In the genomic region with DNA sequence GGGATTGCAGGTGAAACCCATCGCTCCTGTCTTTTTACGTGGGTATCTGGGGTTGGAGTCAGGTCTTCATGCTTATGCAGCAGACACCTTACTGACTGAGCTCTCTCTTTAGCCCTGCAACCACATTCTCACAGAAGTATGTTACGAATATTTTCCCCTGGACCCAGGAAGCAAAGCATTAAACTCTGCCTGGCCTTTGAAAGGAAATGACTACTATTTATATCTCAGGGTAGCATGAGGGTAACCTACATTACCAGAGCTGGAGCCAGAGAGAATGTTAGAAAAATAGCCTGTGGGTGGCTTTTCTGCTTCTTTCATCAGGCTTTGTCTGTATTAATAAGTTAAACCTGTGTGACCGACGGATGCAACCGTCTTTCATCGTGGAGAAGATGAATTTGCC, we compare ENCODE assay signal across 12 mouse cellular contexts. TPM values are rescaled to one million over a fixed set of nuclear protein-coding genes. Genes with fewer than 3 reads are reported as not detected.
DNase-seq lines count a peak whose midpoint lies in the region; ATAC-seq lines count a peak whose summit lies in the region.
"Had no signal": no experiment of that assay in that cellular context is flagged by ENCODE, and none has a peak within 500 bp of the region (broad histone marks: within the 10 kb centered on the region; RNA-seq: fewer than 3 reads in every experiment).

No protein-coding gene starts in this region.

- peak; percentile 49 for DNase-seq in naive thymus-derived CD4-positive, alpha-beta T cell, adult 2 months (ENCODE audit: low read depth)
- no peak for DNase-seq in frontal cortex, postnatal 36 days (ENCODE audit: low spot score in 2 of 2)
- no peak for DNase-seq in adrenal gland, adult (ENCODE audit: inconsistent age in 2 of 2, low spot score in 1 of 2)
- DNase-seq: gastrocnemius, postnatal 10 days; kidney, postnatal 14 days; lung, postnatal 10 days; right cerebral cortex, postnatal 4 days had no signal

- H3K27me3 ChIP-seq in heart, embryonic 13.5 days (replicated peaks), result no peaks in the 10 kb centered on the region
- no peaks in the 10 kb centered on the region for H3K27me3 ChIP-seq in heart, embryonic 11.5 days (ENCODE audit: control insufficient read depth, insufficient read depth, low read length)
- H3K27me3 ChIP-seq in megakaryocyte, embryonic 14.5 days (replicated peaks), result no peaks in the 10 kb centered on the region
- H3K27me3 ChIP-seq in embryonic facial prominence, embryonic 15.5 days, result no peaks in the 10 kb centered on the region

- peaks cover 55% of the 10 kb centered on the region for H3K4me1 ChIP-seq in heart, embryonic 13.5 days
- H3K4me1 ChIP-seq in heart, embryonic 11.5 days (ENCODE audit: control insufficient read depth, insufficient read depth, low read length), result peaks cover 19% of the 10 kb centered on the region
- H3K4me1 ChIP-seq in megakaryocyte, embryonic 14.5 days, result peaks cover 85% of the 10 kb centered on the region
- peaks cover 15% of the 10 kb centered on the region for H3K4me1 ChIP-seq in embryonic facial prominence, embryonic 15.5 days

- no peak overlapping the region for H3K4me3 ChIP-seq in heart, embryonic 13.5 days
- no peak overlapping the region for H3K4me3 ChIP-seq in heart, embryonic 11.5 days (ENCODE audit: low read depth, low read length)
- peak overlapping the region; percentile 78 for H3K4me3 ChIP-seq in megakaryocyte, embryonic 14.5 days (replicated peaks)
- no peak overlapping the region for H3K4me3 ChIP-seq in embryonic facial prominence, embryonic 15.5 days (replicated peaks)

- H3K36me3 ChIP-seq in heart, embryonic 13.5 days, result 0 out of 2 replicates have a peak, but pooled peaks cover 2% of the 10 kb centered on the region
- no peaks in the 10 kb centered on the region for H3K36me3 ChIP-seq in heart, embryonic 11.5 days (ENCODE audit: control insufficient read depth, insufficient read depth, low read length)
- peaks cover 43% of the 10 kb centered on the region for H3K36me3 ChIP-seq in megakaryocyte, embryonic 14.5 days (replicated peaks; ENCODE audit: low read length)
- 0 out of 2 replicates have a peak, but pooled peaks cover 5% of the 10 kb centered on the region for H3K36me3 ChIP-seq in embryonic facial prominence, embryonic 15.5 days

- H3K4me2 ChIP-seq in heart, embryonic 13.5 days, result 0 out of 2 replicates have a peak overlapping the region, but pooled peaks have one; percentile 6
- H3K4me2 ChIP-seq in heart, embryonic 11.5 days, result no peak overlapping the region
- no peak overlapping the region for H3K4me2 ChIP-seq in embryonic facial prominence, embryonic 15.5 days (replicated peaks)

- H3K9me3 ChIP-seq in heart, embryonic 13.5 days, result no peaks in the 10 kb centered on the region
- H3K9me3 ChIP-seq in heart, embryonic 11.5 days (replicated peaks; ENCODE audit: control insufficient read depth, low read length), result no peaks in the 10 kb centered on the region
- H3K9me3 ChIP-seq in megakaryocyte, embryonic 14.5 days, result no peaks in the 10 kb centered on the region
- no peaks in the 10 kb centered on the region for H3K9me3 ChIP-seq in embryonic facial prominence, embryonic 15.5 days (replicated peaks)

- H3K9ac ChIP-seq in heart, embryonic 13.5 days, result 0 out of 2 replicates have a peak overlapping the region, but pooled peaks have one; percentile 12
- no peak overlapping the region for H3K9ac ChIP-seq in heart, embryonic 11.5 days (ENCODE audit: low read depth, low read length)
- H3K9ac ChIP-seq in embryonic facial prominence, embryonic 15.5 days, result no peak overlapping the region

- ATAC-seq in heart, embryonic 13.5 days (ENCODE audit: extremely low read depth, insufficient number of reproducible peaks, low FRiP score, low TSS enrichment), result no peak
- no peak for ATAC-seq in heart, embryonic 11.5 days (replicated peaks; ENCODE audit: insufficient number of reproducible peaks, low FRiP score, low TSS enrichment)
- no peak for ATAC-seq in megakaryocyte, adult 5-6 weeks (ENCODE audit: poor library complexity, severe bottlenecking)
- no peak for ATAC-seq in embryonic facial prominence, embryonic 15.5 days (ENCODE audit: insufficient number of reproducible peaks, low FRiP score, low TSS enrichment, low read depth)

- WGBS in heart, embryonic 13.5 days, result 57% methylated on average over 7 of the region's 7 CpGs
- 73% methylated on average over 7 of the region's 7 CpGs for WGBS in heart, embryonic 11.5 days (ENCODE audit: insufficient replicate concordance)
- 41% methylated on average over 7 of the region's 7 CpGs for WGBS in embryonic facial prominence, embryonic 15.5 days

- no peak overlapping the region; the same call in 1 of the 2 replicates for H3K27ac ChIP-seq in heart, embryonic 13.5 days (replicated peaks)
- no peak overlapping the region for H3K27ac ChIP-seq in heart, embryonic 11.5 days (ENCODE audit: low read depth, low read length)
- H3K27ac ChIP-seq in embryonic facial prominence, embryonic 15.5 days (replicated peaks), result 0 out of 2 replicates have a peak overlapping the region, but pooled peaks have one; percentile 11

RNA-seq across cellular contexts. Expression of a gene that starts 13.9 kb away (rescaled TPM):
- 14.1 and 17.6 TPM in 2 replicates for polyA plus RNA-seq in heart, embryonic 13.5 days (2015; fragmentation: Nextera tagmentation; extraction: Ambion mirVana)
- 18.5 and 19.2 TPM in 2 replicates for polyA plus RNA-seq in heart, embryonic 11.5 days (2014; fragmentation: Nextera tagmentation; extraction: Ambion mirVana)
- polyA plus RNA-seq in megakaryocyte, embryonic 14.5 days (2012; ENCODE audit: insufficient read depth, low replicate concordance), result 5.7 and 22.3 TPM in 2 replicates
- total RNA-seq in megakaryocyte, adult 5-6 weeks (2015), result 32.6 and 45.0 TPM in 2 replicates
- total RNA-seq in megakaryocyte, adult 5-6 weeks (2017), result 40.7 and 48.4 TPM in 2 replicates
- polyA plus RNA-seq in embryonic facial prominence, embryonic 15.5 days (2015; fragmentation: Nextera tagmentation; extraction: Ambion mirVana), result 29.2 and 30.9 TPM in 2 replicates

RNA-seq across cellular contexts. Expression of a gene that starts 41.0 kb away (rescaled TPM):
- polyA plus RNA-seq in heart, embryonic 13.5 days (2015; fragmentation: Nextera tagmentation; extraction: Ambion mirVana), result 92.4 and 96.2 TPM in 2 replicates
- polyA plus RNA-seq in heart, embryonic 11.5 days (2014; fragmentation: Nextera tagmentation; extraction: Ambion mirVana), result 109 and 113 TPM in 2 replicates
- 2.2 and 29.0 TPM in 2 replicates for polyA plus RNA-seq in megakaryocyte, embryonic 14.5 days (2012; ENCODE audit: insufficient read depth, low replicate concordance)
- total RNA-seq in megakaryocyte, adult 5-6 weeks (2015), result 58.3 and 58.6 TPM in 2 replicates
- 88.3 and 100 TPM in 2 replicates for total RNA-seq in megakaryocyte, adult 5-6 weeks (2017)
- polyA plus RNA-seq in embryonic facial prominence, embryonic 15.5 days (2015; fragmentation: Nextera tagmentation; extraction: Ambion mirVana), result 138 and 141 TPM in 2 replicates

RNA-seq across cellular contexts. Expression of a gene that starts 46.4 kb away (rescaled TPM):
- 10.3 and 10.4 TPM in 2 replicates for polyA plus RNA-seq in heart, embryonic 13.5 days (2015; fragmentation: Nextera tagmentation; extraction: Ambion mirVana)
- 11.0 and 13.5 TPM in 2 replicates for polyA plus RNA-seq in heart, embryonic 11.5 days (2014; fragmentation: Nextera tagmentation; extraction: Ambion mirVana)
- 15.2 and 34.3 TPM in 2 replicates for polyA plus RNA-seq in megakaryocyte, embryonic 14.5 days (2012; ENCODE audit: insufficient read depth, low replicate concordance)
- total RNA-seq in megakaryocyte, adult 5-6 weeks (2015), result 22.8 and 25.4 TPM in 2 replicates
- 24.5 and 24.9 TPM in 2 replicates for total RNA-seq in megakaryocyte, adult 5-6 weeks (2017)
- 10.9 and 11.2 TPM in 2 replicates for polyA plus RNA-seq in embryonic facial prominence, embryonic 15.5 days (2015; fragmentation: Nextera tagmentation; extraction: Ambion mirVana)

RNA-seq across cellular contexts. Expression of a gene that starts 55.0 kb away (rescaled TPM):
- polyA plus RNA-seq in heart, embryonic 13.5 days (2015; fragmentation: Nextera tagmentation; extraction: Ambion mirVana), result 6.7 and 7.4 TPM in 2 replicates
- 6.3 and 6.4 TPM in 2 replicates for polyA plus RNA-seq in heart, embryonic 11.5 days (2014; fragmentation: Nextera tagmentation; extraction: Ambion mirVana)
- 122 and 166 TPM in 2 replicates for polyA plus RNA-seq in megakaryocyte, embryonic 14.5 days (2012; ENCODE audit: insufficient read depth, low replicate concordance)
- total RNA-seq in megakaryocyte, adult 5-6 weeks (2015), result 11.5 and 11.7 TPM in 2 replicates
- 4.2 and 5.0 TPM in 2 replicates for total RNA-seq in megakaryocyte, adult 5-6 weeks (2017)
- 17.3 and 17.8 TPM in 2 replicates for polyA plus RNA-seq in embryonic facial prominence, embryonic 15.5 days (2015; fragmentation: Nextera tagmentation; extraction: Ambion mirVana)
